Mouse (Mus musculus): ENCODE data around the gene Gm3033. TPM values are rescaled to one million over a fixed set of nuclear protein-coding genes. Genes with fewer than 3 reads are reported as not detected.
"Not testable (repeated sequence)": the region's sequence is repeated elsewhere in the genome, so short reads cannot be mapped to it uniquely, and the experiment has no call there.

Gm3033 gene
- not detected in 2 replicates for polyA plus RNA-seq (2015; fragmentation: Nextera tagmentation; extraction: Ambion mirVana)

- not testable (repeated sequence) for ATAC-seq (ENCODE audit: insufficient read depth, low FRiP score, low read depth); H3K27ac ChIP-seq; H3K4me3 ChIP-seq (replicated peaks); H3K36me3 ChIP-seq; H3K4me1 ChIP-seq; H3K27me3 ChIP-seq (replicated peaks); H3K4me2 ChIP-seq; H3K9ac ChIP-seq; H3K9me3 ChIP-seq
- no CpG with 5 or more reads among the region's 2 CpGs for WGBS
Measured at GRCm38 (mm10) chr14:3845945-3846344, at the start of gene Gm3033. Gm3033 (plus strand) TSS chr14:3846245.

- H3K9me3 ChIP-seq; H3K36me3 ChIP-seq; H3K27me3 ChIP-seq (replicated peaks); H3K4me3 ChIP-seq (replicated peaks); H3K4me1 ChIP-seq; H3K4me2 ChIP-seq; H3K27ac ChIP-seq; ATAC-seq (ENCODE audit: insufficient read depth, low FRiP score, low read depth); H3K9ac ChIP-seq: not testable (repeated sequence)
- no CpG with 5 or more reads among the region's 31 CpGs for WGBS
Measured at GRCm38 (mm10) chr14:3809774-3810173, 36.3 kb upstream of the Gm3033 start, which contains the start of gene Gm3002. Gm3002 (plus strand) TSS chr14:3810074.

- no CpG with 5 or more reads among the region's 1 CpGs for WGBS
- not testable (repeated sequence) for ATAC-seq (ENCODE audit: insufficient read depth, low FRiP score, low read depth); H3K27ac ChIP-seq; H3K4me2 ChIP-seq; H3K36me3 ChIP-seq; H3K4me3 ChIP-seq (replicated peaks); H3K27me3 ChIP-seq (replicated peaks); H3K9me3 ChIP-seq; H3K4me1 ChIP-seq; H3K9ac ChIP-seq
Measured at GRCm38 (mm10) chr14:3883872-3884271, 37.8 kb downstream of the Gm3033 start, which contains the start of gene Gm2916. Gm2916 (plus strand) TSS chr14:3884172.

Other genes with a start within 250 kb of the Gm3033 start
- not detected in 2 replicates for gene Gm3012, start 211.7 kb upstream of the Gm3033 start, polyA plus RNA-seq (2015; fragmentation: Nextera tagmentation; extraction: Ambion mirVana)
- gene Gm3020, start 194.2 kb upstream of the Gm3033 start, polyA plus RNA-seq (2015; fragmentation: Nextera tagmentation; extraction: Ambion mirVana): 0.62 and 0.64 TPM in 2 replicates
- not detected in 2 replicates for gene Gm3043, start 157.5 kb upstream of the Gm3033 start, polyA plus RNA-seq (2015; fragmentation: Nextera tagmentation; extraction: Ambion mirVana)
- gene Gm3002, start 36.2 kb upstream of the Gm3033 start, polyA plus RNA-seq (2015; fragmentation: Nextera tagmentation; extraction: Ambion mirVana): 0.12 TPM in 1 of 2 replicates, not detected in the other
- gene Gm2916, start 37.9 kb downstream of the Gm3033 start, polyA plus RNA-seq (2015; fragmentation: Nextera tagmentation; extraction: Ambion mirVana): 0.10 TPM in 1 of 2 replicates, not detected in the other
- gene Gm3029, start 85.5 kb downstream of the Gm3033 start, polyA plus RNA-seq (2015; fragmentation: Nextera tagmentation; extraction: Ambion mirVana): not detected in 2 replicates
- gene Gm3095, start 117.3 kb downstream of the Gm3033 start, polyA plus RNA-seq (2015; fragmentation: Nextera tagmentation; extraction: Ambion mirVana): 0.13 and 0.17 TPM in 2 replicates
- gene Gm3099, start 152.1 kb downstream of the Gm3033 start, polyA plus RNA-seq (2015; fragmentation: Nextera tagmentation; extraction: Ambion mirVana): not detected in 2 replicates
- gene Gm5796, start 177.7 kb downstream of the Gm3033 start, polyA plus RNA-seq (2015; fragmentation: Nextera tagmentation; extraction: Ambion mirVana): 0.35 and 0.41 TPM in 2 replicates
- not detected in 2 replicates for gene Gm3115, start 237.9 kb downstream of the Gm3033 start, polyA plus RNA-seq (2015; fragmentation: Nextera tagmentation; extraction: Ambion mirVana)